Mouse (Mus musculus) heart, embryonic 14.5 days (tissue): Measurements from ENCODE around the gene Slc41a3. TPM values are rescaled to one million over a fixed set of nuclear protein-coding genes. Genes with fewer than 3 reads are reported as not detected.

ENCODE experiments used
- ATAC-seq: fragments of 200-750 bp; cut with Nextera tagmentation; 2 replicates; pipeline ENCODE4 v1.8.0; 2017; ENCODE audit warnings: low read depth, moderate TSS enrichment; ENCODE audit not compliant: insufficient number of reproducible peaks, insufficient read depth, low FRiP score
- H3K27ac ChIP-seq, 2 experiments: fragments of 200-500 bp in 1 of 2; fragments of 300-500 bp in 1 of 2; sonication (generic) in 1 of 2; replicated peaks in 1 of 2; 2 replicates each; pipeline ENCODE4 v1.5.1; 2012 to 2014; ENCODE audit warnings: low read depth in 2 of 2, low read length in 2 of 2, control low read depth in 1 of 2, mild to moderate bottlenecking in 1 of 2, mixed read lengths in 1 of 2; ENCODE audit not compliant: control insufficient read depth in 1 of 2, insufficient read depth in 1 of 2
- H3K27me3 ChIP-seq: fragments of 300-500 bp; sonication (generic); 2 replicates; pipeline ENCODE4 v1.6.1; 2014; ENCODE audit warnings: mild to moderate bottlenecking, low read length, control low read depth; ENCODE audit not compliant: control insufficient read depth, insufficient read depth
- H3K36me3 ChIP-seq: fragments of 300-500 bp; sonication (generic); 2 replicates; pipeline ENCODE4 v1.6.1; 2014; ENCODE audit warnings: mild to moderate bottlenecking, control low read depth, low read length, mixed read lengths; ENCODE audit not compliant: control insufficient read depth, insufficient read depth
- H3K4me1 ChIP-seq, 2 experiments: fragments of 200-500 bp in 1 of 2; fragments of 300-500 bp in 1 of 2; sonication (generic) in 1 of 2; 2 replicates each; pipeline ENCODE4 v1.6.1; 2012 to 2014; ENCODE audit warnings: low read length in 2 of 2, control low read depth in 1 of 2, mixed read lengths in 1 of 2; ENCODE audit not compliant: control insufficient read depth in 2 of 2, insufficient read depth in 2 of 2
- H3K4me2 ChIP-seq: fragments of 300-500 bp; sonication (generic); 2 replicates; pipeline ENCODE4 v1.6.1; 2014; ENCODE audit warnings: mild to moderate bottlenecking, low read length
- H3K4me3 ChIP-seq, 2 experiments: fragments of 200-500 bp in 1 of 2; fragments of 300-500 bp in 1 of 2; sonication (generic) in 1 of 2; 2 replicates each; pipeline ENCODE4 v1.5.1; 2012 to 2014; ENCODE audit warnings: low read length in 2 of 2, mild to moderate bottlenecking in 2 of 2, control low read depth in 1 of 2, low read depth in 1 of 2, moderate library complexity in 1 of 2; ENCODE audit not compliant: control insufficient read depth in 1 of 2, insufficient read depth in 1 of 2
- H3K9ac ChIP-seq: fragments of 300-500 bp; sonication (generic); 2 replicates; pipeline ENCODE4 v1.6.1; 2014; ENCODE audit warnings: mild to moderate bottlenecking, low read length
- H3K9me3 ChIP-seq: fragments of 300-500 bp; sonication (generic); 2 replicates; pipeline ENCODE4 v1.6.1; 2016; ENCODE audit warnings: low read length, control low read depth; ENCODE audit not compliant: control insufficient read depth
- WGBS: fragments of 180-500 bp; shearing (Covaris S2); extraction: QIAGEN DNeasy Blood & Tissue Kit; methylation state at CpG from one replicate; pipeline ENCODE4 v1.1.7; 2014; 5-methylcytosine and 5-hydroxymethylcytosine counted together
- polyA plus RNA-seq: library from polyadenylated mRNA; unstranded; fragments of >200 nt; fragmentation: Nextera tagmentation; extraction: Ambion mirVana; gene quantifications from 2 replicates; pipeline ENCODE4 v1.2.1, GENCODE M21; 2014

Slc41a3 gene
- polyA plus RNA-seq, 1 experiment from 2014 or later, result 12.8 TPM

GRCm38 (mm10) chr6:90578174-90578573 lies 26.4 kb upstream of the Slc41a3 start:
- WGBS, result 60% methylated on average over 3 of the region's 3 CpGs
- no peak overlapping the region for H3K27ac ChIP-seq
- H3K4me1 ChIP-seq, result peaks cover 5% of the 10 kb centered on the region in 2 experiments; a peak in 2 of 4 replicates
- H3K4me2 ChIP-seq, result no peak overlapping the region
- no peaks in the 10 kb centered on the region for H3K9me3 ChIP-seq
- no peak overlapping the region for H3K9ac ChIP-seq
- no peaks in the 10 kb centered on the region; the same call in 1 of the 2 replicates for H3K27me3 ChIP-seq
- no peaks in the 10 kb centered on the region for H3K36me3 ChIP-seq
- no peak overlapping the region for H3K4me3 ChIP-seq
- no peak for ATAC-seq

DNA sequence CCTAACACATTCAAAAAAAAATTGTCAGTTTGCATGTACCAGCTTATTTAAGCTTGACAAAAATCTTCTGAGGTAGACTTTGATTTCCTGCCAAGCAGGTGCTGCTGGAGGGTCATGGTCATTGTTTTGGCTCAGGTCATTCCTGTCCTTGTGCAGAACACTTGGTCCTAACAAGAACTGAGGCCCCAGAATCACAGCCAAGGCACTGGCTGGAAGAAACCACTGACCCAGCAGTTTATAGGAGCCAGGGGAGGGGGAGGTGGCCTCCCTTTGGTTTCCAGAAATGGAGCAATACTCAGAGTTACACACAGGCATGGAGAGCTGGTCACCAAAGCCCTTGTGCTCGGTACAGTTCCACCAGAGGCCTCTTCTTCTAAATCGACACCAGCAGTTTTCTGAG lies 22.2 kb upstream of the Slc41a3 start:
- Histone ChIP-seq H3K27me3 (no peaks in the 10 kb centered on the region; the same call in 1 of the 2 replicates), H3K4me1 (peaks cover 5% of the 10 kb centered on the region in 2 experiments; a peak in 2 of 4 replicates), H3K9me3 (no peaks in the 10 kb centered on the region), H3K4me2 (no peak overlapping the region), H3K4me3 (no peak overlapping the region), H3K9ac (no peak overlapping the region), H3K36me3 (no peaks in the 10 kb centered on the region), H3K27ac (no peak overlapping the region)
- no peak for ATAC-seq
- WGBS, result 77% methylated on average over 2 of the region's 2 CpGs

- Histone ChIP-seq H3K9ac (no peak overlapping the region), H3K36me3 (no peaks in the 10 kb centered on the region), H3K4me1 (0 out of 4 replicates have a peak, but pooled peaks cover 0 to 4% of the 10 kb centered on the region in 2 experiments), H3K4me2 (no peak overlapping the region), H3K27me3 (no peaks in the 10 kb centered on the region), H3K9me3 (no peaks in the 10 kb centered on the region), H3K27ac (no peak overlapping the region), H3K4me3 (no peak overlapping the region)
- 47% methylated on average over 5 of the region's 5 CpGs for WGBS
- no peak for ATAC-seq
Observed at GRCm38 (mm10) chr6:90588113-90588512, 16.4 kb upstream of the Slc41a3 start.

- H3K9me3 ChIP-seq, result peaks cover 4% of the 10 kb centered on the region; the same call in 1 of the 2 replicates
- WGBS, result 62% methylated on average over 1 of the region's 1 CpGs
- ATAC-seq, result no peak
Observed at GRCm38 (mm10) chr6:90590707-90591106, 13.8 kb upstream of the Slc41a3 start.

GRCm38 (mm10) chr6:90594972-90595371 lies 9.6 kb upstream of the Slc41a3 start:
- H3K27ac ChIP-seq, result no peak overlapping the region
- H3K4me2 ChIP-seq, result no peak overlapping the region
- no peaks in the 10 kb centered on the region for H3K36me3 ChIP-seq
- H3K27me3 ChIP-seq, result no peaks in the 10 kb centered on the region
- H3K4me3 ChIP-seq, result no peak overlapping the region
- no peak overlapping the region for H3K9ac ChIP-seq
- 0 out of 4 replicates have a peak, but pooled peaks cover 0 to 4% of the 10 kb centered on the region in 2 experiments for H3K4me1 ChIP-seq
- ATAC-seq, result no peak
- WGBS, result 67% methylated on average over 1 of the region's 1 CpGs
- peaks cover 4% of the 10 kb centered on the region; the same call in 1 of the 2 replicates for H3K9me3 ChIP-seq

More at GRCm38 (mm10) chr6:90590707-90591106, 13.8 kb upstream of the Slc41a3 start:
- H3K36me3 ChIP-seq, result no peaks in the 10 kb centered on the region
- no peak overlapping the region for H3K4me2 ChIP-seq
- H3K4me1 ChIP-seq, result 0 out of 4 replicates have a peak, but pooled peaks cover 0 to 4% of the 10 kb centered on the region in 2 experiments
- no peaks in the 10 kb centered on the region for H3K27me3 ChIP-seq
- no peak overlapping the region for H3K27ac ChIP-seq
- H3K4me3 ChIP-seq, result no peak overlapping the region
- no peak overlapping the region for H3K9ac ChIP-seq

DNA sequence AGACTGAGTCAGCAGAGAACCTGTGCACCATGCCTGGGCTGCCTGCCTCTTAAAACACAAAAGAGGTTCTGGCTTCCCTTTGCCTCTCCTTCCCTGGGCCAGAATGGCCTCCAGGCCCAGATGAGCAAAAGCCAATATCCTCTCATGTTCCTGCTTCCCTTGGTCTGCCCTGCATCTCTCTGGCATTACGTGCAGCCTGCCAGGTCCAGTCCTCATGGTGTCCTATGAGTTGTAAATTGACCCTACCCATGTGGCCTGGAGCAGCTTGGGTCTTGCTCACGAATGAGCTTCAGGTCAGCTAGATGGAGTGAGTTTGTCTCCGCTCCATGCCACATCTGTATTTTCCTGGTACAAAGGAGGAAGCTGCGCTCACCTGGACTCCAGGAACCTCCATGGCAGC lies 7.5 kb upstream of the Slc41a3 start:
- ATAC-seq, result no peak

DNA sequence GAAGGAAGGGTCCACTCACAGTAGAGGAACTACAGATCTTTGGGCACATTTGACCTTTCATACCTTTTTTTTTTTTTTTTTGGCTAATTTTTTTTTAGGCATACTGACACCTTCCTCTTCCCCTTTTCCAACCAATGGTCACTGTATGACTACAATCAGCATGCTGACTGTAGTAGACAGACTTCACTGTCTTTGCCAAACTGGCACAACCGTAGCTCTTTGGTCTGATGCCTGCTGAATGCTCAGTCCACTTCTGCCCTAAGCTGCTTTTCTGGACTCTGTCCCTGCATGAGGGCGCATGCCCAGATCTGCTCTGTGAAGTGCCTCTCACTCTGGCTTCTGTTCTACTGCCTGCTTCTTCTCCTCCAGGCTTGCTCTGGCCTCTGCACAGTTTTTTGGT lies 6.9 kb upstream of the Slc41a3 start:
- 61% methylated on average over 2 of the region's 2 CpGs for WGBS
- no peaks in the 10 kb centered on the region for H3K27me3 ChIP-seq
- no peak overlapping the region for H3K27ac ChIP-seq
- peaks cover 9 to 20% of the 10 kb centered on the region in 2 experiments for H3K4me1 ChIP-seq
- H3K4me2 ChIP-seq, result no peak overlapping the region
- H3K36me3 ChIP-seq, result no peaks in the 10 kb centered on the region
- no peak overlapping the region for H3K9ac ChIP-seq
- ATAC-seq, result no peak
- no peak overlapping the region for H3K4me3 ChIP-seq
- peaks cover 4% of the 10 kb centered on the region; the same call in 1 of the 2 replicates for H3K9me3 ChIP-seq

More for the DNA sequence above, 7.5 kb upstream of the Slc41a3 start:
- Histone ChIP-seq H3K9ac (no peak overlapping the region), H3K4me3 (no peak overlapping the region), H3K27me3 (no peaks in the 10 kb centered on the region), H3K4me1 (peaks cover 9 to 17% of the 10 kb centered on the region in 2 experiments), H3K27ac (no peak overlapping the region), H3K4me2 (no peak overlapping the region), H3K36me3 (no peaks in the 10 kb centered on the region), H3K9me3 (peaks cover 4% of the 10 kb centered on the region; the same call in 1 of the 2 replicates)
- 78% methylated on average over 4 of the region's 4 CpGs for WGBS

DNA sequence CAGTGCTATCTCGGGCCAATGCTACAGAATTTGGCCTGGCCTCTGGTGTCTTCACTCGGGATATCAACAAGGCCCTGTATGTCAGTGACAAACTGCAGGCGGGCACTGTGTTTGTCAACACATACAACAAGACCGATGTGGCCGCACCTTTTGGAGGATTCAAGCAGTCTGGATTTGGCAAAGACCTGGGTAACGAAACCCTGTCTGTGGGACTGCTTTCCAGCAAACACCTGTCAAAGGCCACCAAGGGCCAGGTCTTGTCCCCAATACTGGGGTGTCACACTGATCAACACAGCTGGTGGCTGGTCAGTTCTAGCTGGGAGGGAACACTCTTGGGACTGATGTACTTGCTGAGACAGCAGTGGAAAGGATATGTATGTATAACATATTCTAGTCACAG lies 6.3 kb upstream of the Slc41a3 start:
- no peak for ATAC-seq
- H3K4me2 ChIP-seq, result no peak overlapping the region
- H3K9ac ChIP-seq, result no peak overlapping the region
- H3K27ac ChIP-seq, result no peak overlapping the region
- no peaks in the 10 kb centered on the region for H3K27me3 ChIP-seq
- H3K4me1 ChIP-seq, result peaks cover 9 to 20% of the 10 kb centered on the region in 2 experiments
- no peak overlapping the region for H3K4me3 ChIP-seq
- peaks cover 4% of the 10 kb centered on the region; the same call in 1 of the 2 replicates for H3K9me3 ChIP-seq
- H3K36me3 ChIP-seq, result no peaks in the 10 kb centered on the region
- whole genome bisulfite sequencing, result 69% methylated on average over 6 of the region's 6 CpGs
